Mouse (Mus musculus): ENCODE data around the gene Megf8. TPM values are rescaled to one million over a fixed set of nuclear protein-coding genes. Genes with fewer than 3 reads are reported as not detected.

The Megf8 gene
- total RNA-seq, 2 experiments from 2014 or later = 16.3 to 16.6 TPM

DNA sequence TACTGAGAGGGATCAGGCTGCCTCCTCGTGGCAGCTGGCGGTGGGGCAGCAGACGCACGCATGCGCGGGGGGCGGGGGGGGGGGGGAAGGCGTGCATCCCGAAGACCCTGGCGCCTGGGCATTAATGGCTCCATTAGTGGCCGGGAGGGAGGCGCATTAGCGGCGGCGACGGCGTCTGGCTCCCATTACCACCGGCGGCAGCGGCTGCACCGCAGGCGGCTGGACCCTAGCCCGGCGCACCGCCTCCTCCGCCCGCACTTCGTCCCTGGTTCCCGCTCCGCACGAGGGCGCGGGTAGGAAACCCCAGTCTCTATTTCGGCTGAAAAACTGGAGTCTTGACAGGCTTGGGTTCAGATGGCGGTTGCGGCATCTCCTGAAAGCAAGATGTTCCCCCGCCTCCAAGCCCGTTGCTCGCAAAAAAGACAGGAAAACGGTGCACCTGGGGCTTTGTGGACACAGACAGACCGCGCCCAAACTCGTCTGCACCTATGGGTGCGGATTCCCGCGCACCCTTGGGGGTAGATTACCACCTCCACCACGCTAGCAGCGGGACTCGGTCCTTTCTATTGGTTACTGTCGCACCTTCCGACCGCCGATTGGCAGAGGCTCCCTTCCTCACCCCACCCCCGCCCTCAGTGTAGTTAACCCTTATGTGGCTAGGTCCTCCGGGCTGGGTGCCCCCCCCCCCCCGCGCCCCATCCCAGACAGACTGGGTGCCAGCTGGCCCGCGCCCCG lies 38.5 kb upstream of the Megf8 start:
- intact Hi-C loops (cut with DNase I) = no loop called here
- DNase-seq = peak in 1 of 2 experiments; percentile 74

DNA sequence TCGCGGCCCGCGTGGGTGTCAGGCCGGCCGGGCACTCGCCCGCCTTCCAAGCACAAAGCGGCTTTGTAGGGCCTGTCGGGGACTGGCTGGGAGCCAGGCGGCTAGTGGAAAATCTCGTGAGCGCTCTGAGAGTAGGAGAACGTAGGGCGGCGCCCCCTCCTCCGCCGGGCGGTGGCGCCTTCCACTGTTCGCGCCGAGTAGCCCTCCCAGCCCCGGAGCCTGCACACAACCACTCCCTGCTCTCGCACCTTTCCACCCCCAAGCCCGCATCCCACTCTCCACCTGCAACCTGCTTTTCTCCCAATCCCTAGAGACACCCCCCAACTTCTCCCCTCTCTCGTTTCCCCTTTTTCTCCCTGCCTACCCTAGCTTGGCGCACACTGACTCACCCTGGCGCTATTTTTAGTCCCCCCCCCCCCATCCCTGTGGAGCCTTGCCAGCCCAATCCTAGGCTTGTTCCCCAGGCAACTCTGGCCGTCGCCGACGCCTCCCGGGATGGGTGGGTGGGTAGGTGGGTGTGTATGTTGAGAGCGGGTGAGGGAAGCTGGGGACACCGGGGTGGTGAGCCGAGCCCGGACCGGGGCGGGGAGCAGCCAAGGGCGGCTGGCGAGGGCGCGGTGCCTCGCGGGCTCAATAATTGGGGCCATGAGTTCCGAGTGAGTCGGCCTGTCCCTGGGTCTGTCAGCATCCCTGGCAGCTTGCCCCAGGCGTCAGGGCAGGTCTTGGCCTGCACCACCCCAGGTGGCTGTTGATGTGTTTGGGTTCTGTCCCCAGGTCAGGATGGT lies 37.7 kb upstream of the Megf8 start:
- intact Hi-C loops (cut with DNase I) = no loop called here
- DNase-seq = peak; percentile 83 to 91

DNA sequence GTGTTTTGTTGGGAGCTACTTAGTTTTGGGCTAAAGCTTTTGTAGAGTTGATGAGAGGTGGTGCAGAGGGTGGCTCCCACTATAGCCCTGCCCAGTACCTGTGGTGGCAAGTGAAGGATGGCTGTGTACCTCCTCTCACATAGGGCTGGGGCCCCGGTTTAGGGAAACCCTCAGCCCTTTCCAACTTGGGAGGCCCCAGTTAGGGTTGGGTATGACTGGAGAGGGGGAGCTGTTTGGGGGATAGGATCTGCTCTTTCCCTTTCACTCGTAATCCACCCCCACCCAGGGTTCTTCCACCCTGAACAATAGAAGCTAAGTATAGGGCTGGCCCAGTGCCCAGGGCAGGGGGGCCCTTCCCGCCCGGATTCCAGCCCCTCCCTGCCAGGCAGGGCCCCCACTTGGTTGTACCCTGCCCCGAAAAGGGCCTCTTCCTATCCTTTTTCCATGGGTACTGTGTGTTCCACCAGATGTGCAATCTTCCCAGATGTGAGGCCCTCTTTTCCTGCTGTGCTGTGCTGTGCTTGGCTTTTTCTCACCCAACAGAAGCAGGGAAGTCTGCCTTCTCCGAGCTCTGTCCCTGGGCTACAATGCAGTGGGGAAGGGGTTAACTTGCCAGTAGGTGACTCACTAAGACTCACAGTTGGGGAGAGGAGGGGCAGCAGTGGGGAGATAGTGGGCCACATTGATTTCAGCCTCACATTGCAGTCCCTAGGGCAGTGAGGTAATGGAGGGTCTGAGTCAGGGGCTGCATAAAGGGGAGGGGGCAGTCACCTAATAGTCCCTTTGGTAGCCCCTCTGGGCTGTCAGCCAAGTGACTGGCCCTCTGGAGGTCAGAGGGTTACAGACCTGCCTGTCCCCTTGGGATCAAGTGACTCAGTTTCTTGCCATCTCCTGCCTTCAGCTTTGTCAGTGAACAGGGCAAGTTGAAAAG lies 36.8 kb upstream of the Megf8 start:
- intact Hi-C loops (cut with DNase I) = no loop called here
- DNase-seq = peak; percentile 44 to 55

DNA sequence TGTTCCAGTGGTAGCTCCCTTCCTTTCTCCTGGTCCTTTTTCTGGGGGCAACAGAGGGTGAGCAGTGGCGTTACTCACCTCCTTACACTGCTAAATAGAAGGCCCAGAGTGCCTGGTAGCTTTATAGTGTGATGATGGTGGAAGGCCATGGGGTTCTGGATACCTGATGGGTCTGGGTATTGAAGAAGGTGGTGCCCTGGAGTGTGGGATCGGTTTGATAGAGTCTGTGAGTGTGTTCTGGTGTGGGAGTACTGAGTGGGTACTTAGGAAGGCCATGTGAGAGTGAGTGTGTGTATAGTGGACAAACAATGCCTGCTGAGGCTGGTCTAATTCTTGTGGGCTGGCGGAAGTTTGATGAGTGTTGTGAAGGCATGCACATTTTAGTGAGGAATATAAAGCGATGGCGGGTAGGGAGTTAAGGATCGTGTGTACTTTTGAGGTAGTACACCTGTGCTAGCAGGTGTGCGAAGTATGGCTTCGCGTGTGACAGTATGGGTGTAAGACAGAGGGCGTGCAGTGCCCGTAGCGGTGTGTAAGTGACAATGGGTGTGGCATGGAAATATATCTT lies 35.7 kb upstream of the Megf8 start:
- intact Hi-C loops (cut with DNase I) = no loop called here
- DNase-seq = peak in 1 of 2 experiments; percentile 15

DNA sequence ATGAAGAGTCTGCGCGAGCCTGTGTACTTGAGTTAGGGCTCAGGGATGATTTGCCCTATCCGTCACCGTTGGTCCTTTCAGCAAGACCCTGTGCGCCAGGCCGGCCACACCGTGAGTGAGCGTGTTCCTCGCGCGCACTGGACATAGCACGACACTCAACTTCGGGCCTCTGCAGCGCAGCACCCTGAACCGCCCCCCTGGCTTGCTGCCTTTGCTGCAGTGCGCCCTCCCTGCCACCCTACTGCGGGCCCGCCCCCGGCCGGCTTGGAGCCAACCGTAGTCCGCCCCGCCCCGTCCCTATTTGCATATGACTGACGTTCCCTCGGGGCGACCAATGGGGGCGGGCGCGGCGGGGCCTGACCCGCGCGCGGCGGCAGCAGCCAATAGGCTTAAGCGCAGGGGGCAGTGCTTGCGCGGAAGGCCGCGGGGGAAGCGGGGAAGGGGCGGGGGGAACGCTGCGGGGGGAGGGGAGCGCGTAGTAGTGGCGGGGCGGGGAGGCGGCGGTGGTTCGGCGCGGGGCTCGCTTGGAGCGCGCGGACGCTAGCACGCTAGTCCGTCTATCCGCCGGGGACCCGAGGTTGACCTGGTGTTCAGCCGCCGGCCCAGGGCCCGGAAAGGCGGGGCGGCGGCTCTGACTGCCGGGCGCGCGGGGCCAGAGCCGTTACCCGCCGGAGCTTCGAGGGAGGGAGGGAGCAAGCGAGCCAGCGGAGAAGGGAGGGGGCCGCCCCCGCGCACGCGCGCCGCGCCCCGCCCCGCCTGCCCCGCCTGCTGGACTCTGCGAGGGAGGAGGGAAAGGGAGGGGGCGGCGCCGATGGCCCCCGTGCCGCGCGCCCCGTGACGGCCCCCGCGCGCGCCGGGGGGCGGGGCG lies 35.0 kb upstream of the Megf8 start:
- intact Hi-C loops (cut with DNase I) = no loop called here
- peak; percentile 95 to 98 for DNase-seq

DNA sequence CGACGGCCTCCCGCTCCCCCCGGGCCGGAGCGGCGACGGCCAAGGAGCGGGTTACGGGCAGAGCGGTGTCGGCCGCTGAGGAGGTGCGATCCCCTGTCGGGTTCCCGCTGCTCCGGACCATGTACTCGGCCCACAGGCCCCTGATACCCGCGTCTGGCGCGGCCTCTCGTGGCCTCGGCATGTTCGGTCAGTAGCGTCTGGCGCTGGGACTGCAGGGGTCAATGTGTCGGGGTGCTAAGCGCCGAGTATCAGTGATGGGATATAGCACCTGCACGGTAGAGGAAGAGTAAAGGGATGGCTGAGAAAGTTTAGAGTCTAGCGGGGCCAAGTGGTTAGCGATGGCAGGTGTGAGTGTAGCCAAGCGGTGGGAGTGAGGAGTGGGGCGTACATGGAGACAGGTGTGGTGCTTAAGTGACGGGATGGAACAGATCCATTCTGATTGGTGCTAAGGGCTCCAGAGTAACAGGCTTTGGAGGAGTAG lies 34.2 kb upstream of the Megf8 start:
- intact Hi-C loops (cut with DNase I) = no loop called here
- DNase-seq = peak; percentile 2 to 46

DNA sequence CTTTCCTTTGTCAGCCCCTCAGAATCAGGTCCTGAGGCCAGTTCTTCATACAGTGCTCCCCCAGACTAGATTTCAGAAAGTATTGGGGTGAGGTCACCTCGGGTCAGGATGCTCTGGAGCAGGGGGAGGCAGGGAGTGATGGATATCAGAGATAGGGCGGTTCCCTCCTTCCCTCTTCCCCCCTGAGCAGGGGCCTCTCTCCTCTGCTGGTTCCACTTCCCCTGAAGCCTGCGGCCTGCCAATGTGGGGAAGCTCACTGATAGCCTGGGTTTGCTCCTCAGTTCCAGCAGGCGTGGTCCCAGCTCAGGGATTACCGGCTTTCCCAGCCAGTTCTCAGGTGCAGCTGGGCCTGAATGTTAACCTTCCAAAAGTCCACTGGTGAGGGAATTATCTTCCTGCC lies 33.3 kb upstream of the Megf8 start:
- DNase-seq = peak; percentile 4 to 16
- intact Hi-C loops (cut with DNase I) = no loop called here

DNA sequence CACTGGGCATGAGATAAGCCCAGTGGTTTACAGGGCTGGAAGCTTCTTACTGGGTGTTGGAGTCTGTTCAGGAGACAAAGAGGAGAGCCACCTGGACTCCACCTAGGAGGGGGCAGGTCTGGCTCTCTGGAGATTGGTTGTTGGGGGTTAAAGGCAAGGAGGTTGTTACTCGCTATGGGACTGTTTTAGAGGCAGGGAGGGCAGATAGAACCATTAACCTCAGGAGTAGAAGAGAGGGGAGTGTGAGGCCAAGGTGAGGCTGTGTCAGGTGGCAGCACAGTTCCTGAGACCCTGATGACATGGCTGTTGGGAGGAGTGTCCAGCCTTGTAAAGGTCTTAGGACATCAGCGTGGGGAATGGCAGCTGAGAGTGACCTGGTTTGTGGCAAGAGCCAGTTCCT lies 32.8 kb upstream of the Megf8 start:
- intact Hi-C loops (cut with DNase I) = no loop called here
- DNase-seq = peak; percentile 3 to 6

DNA sequence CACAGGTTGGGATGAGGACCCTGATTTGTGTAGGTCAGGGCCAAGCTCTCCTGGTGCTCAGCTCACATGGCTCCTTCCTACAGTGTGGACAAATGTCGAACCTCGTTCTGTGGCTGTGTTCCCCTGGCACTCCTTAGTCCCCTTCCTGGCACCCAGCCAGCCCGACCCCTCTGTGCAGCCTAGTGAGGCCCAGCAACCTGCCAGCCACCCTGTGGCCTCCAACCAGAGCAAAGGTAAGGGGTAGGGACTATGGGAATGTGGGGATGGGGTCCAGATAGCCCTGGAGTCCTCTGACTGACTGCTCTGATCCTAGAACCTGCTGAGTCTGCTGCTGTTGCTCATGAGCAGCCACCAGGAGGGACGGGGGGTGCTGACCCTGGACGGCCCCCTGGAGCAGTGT lies 32.2 kb upstream of the Megf8 start:
- peak in 1 of 2 experiments; percentile 3 for DNase-seq
- intact Hi-C loops (cut with DNase I) = no loop called here

DNA sequence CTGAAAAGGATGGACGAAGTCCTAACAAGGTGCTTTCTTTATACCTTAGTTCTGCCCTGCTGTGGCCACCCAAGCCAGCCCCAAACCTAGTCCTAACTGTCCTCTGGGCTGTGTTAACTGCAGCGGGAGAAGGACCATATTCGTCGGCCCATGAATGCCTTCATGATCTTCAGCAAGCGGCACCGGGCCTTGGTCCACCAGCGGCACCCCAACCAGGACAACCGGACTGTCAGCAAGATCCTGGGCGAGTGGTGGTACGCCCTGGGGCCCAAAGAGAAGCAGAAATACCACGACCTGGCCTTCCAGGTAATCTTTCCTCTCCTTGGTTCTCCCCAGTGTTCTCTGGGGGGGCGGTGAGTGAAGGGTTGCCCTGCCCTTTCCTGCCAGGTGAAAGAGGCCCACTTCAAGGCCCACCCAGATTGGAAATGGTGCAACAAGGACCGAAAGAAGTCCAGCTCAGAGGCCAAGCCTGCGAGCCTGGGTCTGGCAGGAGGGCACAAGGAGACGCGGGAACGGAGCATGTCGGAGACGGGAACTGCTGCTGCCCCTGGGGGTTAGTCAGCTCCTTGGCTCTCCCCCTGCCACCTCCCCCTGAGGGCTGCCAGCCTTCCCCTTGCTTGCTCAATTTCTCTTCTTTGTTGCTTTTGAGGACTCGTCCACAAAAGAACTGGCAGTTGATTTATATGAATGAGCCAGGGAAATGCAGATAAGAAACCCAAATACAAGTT lies 31.3 kb upstream of the Megf8 start:
- DNase-seq = peak in 1 of 2 experiments; percentile 3
- intact Hi-C loops (cut with DNase I) = no loop called here

DNA sequence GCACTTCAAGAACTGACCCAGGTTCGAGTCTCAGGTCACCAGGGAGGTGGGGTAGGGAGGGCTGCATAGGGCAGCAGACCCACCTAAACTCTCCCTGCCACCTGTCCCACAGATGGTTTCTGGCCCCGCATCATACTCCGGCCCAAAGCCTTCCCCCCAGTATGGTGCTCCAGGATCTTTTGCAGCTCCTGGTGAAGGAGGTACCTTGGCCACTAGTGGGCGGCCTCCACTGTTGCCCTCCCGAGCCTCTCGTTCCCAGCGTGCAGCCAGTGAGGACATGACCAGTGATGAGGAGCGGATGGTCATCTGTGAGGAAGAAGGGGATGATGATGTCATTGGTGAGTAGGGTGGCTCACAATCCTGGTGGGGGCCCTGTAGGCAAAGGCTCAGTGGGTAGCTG lies 30.0 kb upstream of the Megf8 start:
- intact Hi-C loops (cut with DNase I) = no loop called here
- peak in 1 of 2 experiments; percentile 4 for DNase-seq

DNA sequence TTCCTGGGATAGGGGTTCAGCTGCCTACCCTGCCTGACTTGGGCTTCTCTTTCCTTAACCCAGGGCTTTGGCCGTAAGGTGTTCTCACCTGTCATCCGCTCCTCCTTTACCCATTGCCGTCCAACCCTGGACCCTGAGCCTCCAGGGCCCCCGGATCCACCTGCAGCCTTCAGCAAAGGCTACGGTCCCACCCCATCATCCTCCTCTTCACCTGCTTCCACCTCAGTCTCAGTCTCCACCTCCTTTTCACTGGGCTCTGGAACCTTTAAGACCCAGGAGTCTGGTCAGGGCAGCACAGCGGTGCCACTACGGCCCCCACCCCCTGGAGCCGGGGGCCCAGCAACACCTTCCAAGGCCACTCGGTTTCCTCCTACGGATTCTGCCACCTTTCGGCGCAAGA lies 29.0 kb upstream of the Megf8 start:
- intact Hi-C loops (cut with DNase I) = no loop called here
- peak in 1 of 2 experiments; percentile 1 for DNase-seq

DNA sequence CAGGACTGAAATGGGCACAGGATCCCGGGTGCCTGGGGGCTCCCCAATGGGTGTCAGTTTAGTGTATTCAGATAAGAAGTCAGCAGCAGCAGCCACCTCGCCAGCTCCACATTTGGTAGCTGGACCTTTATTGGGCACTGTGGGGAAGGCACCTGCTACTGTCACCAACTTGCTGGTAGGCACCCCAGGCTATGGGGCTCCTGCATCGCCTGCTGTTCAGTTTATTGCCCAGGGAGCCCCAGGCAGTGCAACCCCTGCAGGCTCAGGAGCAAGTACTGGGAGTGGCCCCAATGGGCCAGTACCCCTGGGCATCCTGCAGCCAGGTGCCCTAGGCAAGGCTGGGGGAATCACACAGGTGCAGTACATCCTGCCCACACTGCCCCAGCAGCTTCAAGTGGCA lies 28.2 kb upstream of the Megf8 start:
- intact Hi-C loops (cut with DNase I) = no loop called here
- peak; percentile 2 to 18 for DNase-seq

DNA sequence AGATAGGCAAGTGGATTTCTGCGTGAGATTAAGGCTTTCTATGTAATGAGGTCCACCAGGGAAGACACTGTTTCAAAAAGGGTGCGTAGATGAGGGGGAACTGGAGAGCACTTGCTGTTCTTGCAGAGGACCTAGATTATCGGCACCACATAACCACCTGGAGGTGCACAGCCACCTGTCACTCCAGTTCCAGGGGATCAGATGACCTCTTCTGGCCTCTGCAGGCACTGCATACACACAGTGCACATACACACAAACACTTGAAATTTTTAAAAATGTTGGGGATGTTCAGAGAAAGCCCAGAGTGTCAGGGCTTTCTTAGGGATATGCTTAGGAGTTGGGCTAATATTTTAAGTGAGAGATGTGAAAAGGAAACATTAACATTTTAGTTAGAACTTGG lies 27.0 kb upstream of the Megf8 start:
- DNase-seq = no peak
- intact Hi-C loops (cut with DNase I) = no loop called here

DNA sequence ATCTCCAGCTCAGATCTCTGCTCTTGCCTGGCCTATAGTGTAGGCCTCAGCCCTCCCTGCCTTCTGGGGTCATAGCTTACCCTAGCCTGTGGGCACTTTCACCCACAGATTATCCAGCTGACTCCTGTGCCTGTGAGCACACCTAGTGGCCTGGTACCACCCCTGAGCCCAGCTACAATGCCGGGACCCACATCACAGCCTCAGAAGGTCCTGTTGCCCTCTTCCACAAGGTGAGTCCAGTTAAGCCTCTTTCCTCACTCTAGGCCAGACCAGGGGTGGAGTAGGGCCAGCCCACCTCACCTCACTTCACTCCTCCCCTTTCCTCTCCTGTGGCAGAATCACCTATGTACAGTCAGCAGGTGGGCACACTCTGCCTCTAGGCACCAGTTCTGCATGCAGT lies 26.5 kb upstream of the Megf8 start:
- DNase-seq = peak in 1 of 2 experiments; percentile 2
- intact Hi-C loops (cut with DNase I) = no loop called here

DNA sequence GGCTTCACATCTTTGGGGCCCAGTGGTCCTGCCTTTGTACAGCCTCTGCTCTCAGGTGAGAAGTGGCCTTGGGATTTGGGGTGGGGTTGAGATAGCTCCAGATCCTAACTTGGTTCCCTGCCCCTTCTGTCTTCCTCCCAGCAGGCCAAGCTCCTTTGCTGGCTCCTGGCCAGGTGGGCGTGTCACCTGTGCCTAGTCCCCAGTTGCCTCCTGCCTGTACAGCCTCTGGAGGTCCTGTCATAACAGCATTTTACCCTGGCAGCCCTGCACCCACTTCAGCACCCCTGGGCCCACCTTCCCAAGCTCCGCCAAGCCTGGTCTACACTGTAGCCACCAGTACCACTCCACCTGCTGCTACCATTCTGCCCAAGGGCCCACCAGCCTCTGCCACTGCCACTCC lies 26.1 kb upstream of the Megf8 start:
- intact Hi-C loops (cut with DNase I) = no loop called here

DNA sequence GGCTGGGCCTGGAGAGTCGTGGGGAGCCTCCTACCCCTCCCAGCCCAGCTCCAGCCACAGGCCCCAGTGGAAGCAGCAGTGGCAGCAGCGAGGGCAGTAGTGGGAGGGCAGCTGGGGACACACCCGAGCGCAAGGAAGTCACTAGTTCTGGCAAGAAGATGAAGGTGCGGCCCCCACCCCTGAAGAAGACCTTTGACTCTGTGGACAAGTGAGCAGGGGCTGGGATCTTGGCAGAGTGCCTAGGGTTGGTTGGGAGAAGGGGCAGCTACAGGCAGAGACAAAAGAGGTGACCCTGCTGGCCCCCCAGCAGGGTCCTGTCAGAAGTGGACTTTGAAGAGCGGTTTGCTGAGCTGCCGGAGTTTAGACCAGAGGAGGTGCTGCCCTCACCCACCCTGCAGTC lies 24.9 kb upstream of the Megf8 start:
- intact Hi-C loops (cut with DNase I) = no loop called here

More for the DNA sequence above, 26.1 kb upstream of the Megf8 start:
- peak; percentile 20 to 22 for DNase-seq

DNA sequence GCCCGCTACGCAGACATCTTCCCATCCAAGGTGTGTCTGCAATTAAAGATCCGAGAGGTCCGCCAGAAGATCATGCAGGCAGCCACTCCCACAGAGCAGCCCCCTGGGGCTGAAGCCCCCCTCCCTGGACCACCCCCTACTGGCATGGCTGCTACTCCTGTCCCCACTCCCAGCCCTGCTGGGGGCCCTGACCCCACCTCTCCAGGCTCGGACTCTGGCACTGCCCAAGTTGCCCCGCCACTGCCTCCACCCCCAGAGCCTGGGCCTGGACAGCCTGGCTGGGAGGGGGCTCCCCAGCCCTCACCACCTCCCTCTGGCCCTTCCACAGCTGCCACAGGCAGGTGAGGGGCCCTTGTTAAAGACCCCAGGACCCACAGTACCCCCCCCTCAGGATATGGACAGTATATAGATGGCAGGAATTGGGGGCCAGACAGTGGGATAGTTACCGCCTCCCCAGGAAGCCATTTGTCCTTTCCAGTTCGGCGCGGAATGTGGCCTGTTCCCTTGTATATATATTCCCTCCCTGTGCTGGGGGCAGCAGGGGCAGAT lies 23.7 kb upstream of the Megf8 start:
- DNase-seq = no peak
- intact Hi-C loops (cut with DNase I) = no loop called here

More for the DNA sequence above, 24.9 kb upstream of the Megf8 start:
- no peak for DNase-seq

All from gastrocnemius, postnatal 36 days (tissue).